Mouse (Mus musculus) heart, embryonic 14.5 days (tissue): ENCODE data around the gene Zdhhc20. TPM values are rescaled to one million over a fixed set of nuclear protein-coding genes. Genes with fewer than 3 reads are reported as not detected.
"Not testable (repeated sequence)": the region's sequence is repeated elsewhere in the genome, so short reads cannot be mapped to it uniquely, and the experiment has no call there.

Experiments used
- ATAC-seq: fragments of 200-750 bp; cut with Nextera tagmentation; 2 replicates; pipeline ENCODE4 v1.8.0; 2017; ENCODE audit warnings: low read depth, moderate TSS enrichment; ENCODE audit not compliant: insufficient number of reproducible peaks, insufficient read depth, low FRiP score
- H3K27ac ChIP-seq, 2 experiments: fragments of 200-500 bp in 1 of 2; fragments of 300-500 bp in 1 of 2; sonication (generic) in 1 of 2; replicated peaks in 1 of 2; 2 replicates each; pipeline ENCODE4 v1.5.1; 2012 to 2014; ENCODE audit warnings: low read depth in 2 of 2, low read length in 2 of 2, control low read depth in 1 of 2, mild to moderate bottlenecking in 1 of 2, mixed read lengths in 1 of 2; ENCODE audit not compliant: control insufficient read depth in 1 of 2, insufficient read depth in 1 of 2
- H3K27me3 ChIP-seq: fragments of 300-500 bp; sonication (generic); 2 replicates; pipeline ENCODE4 v1.6.1; 2014; ENCODE audit warnings: mild to moderate bottlenecking, low read length, control low read depth; ENCODE audit not compliant: control insufficient read depth, insufficient read depth
- H3K36me3 ChIP-seq: fragments of 300-500 bp; sonication (generic); 2 replicates; pipeline ENCODE4 v1.6.1; 2014; ENCODE audit warnings: mild to moderate bottlenecking, control low read depth, low read length, mixed read lengths; ENCODE audit not compliant: control insufficient read depth, insufficient read depth
- H3K4me1 ChIP-seq, 2 experiments: fragments of 200-500 bp in 1 of 2; fragments of 300-500 bp in 1 of 2; sonication (generic) in 1 of 2; 2 replicates each; pipeline ENCODE4 v1.6.1; 2012 to 2014; ENCODE audit warnings: low read length in 2 of 2, control low read depth in 1 of 2, mixed read lengths in 1 of 2; ENCODE audit not compliant: control insufficient read depth in 2 of 2, insufficient read depth in 2 of 2
- H3K4me2 ChIP-seq: fragments of 300-500 bp; sonication (generic); 2 replicates; pipeline ENCODE4 v1.6.1; 2014; ENCODE audit warnings: mild to moderate bottlenecking, low read length
- H3K4me3 ChIP-seq, 2 experiments: fragments of 200-500 bp in 1 of 2; fragments of 300-500 bp in 1 of 2; sonication (generic) in 1 of 2; 2 replicates each; pipeline ENCODE4 v1.5.1; 2012 to 2014; ENCODE audit warnings: low read length in 2 of 2, mild to moderate bottlenecking in 2 of 2, control low read depth in 1 of 2, low read depth in 1 of 2, moderate library complexity in 1 of 2; ENCODE audit not compliant: control insufficient read depth in 1 of 2, insufficient read depth in 1 of 2
- H3K9ac ChIP-seq: fragments of 300-500 bp; sonication (generic); 2 replicates; pipeline ENCODE4 v1.6.1; 2014; ENCODE audit warnings: mild to moderate bottlenecking, low read length
- H3K9me3 ChIP-seq: fragments of 300-500 bp; sonication (generic); 2 replicates; pipeline ENCODE4 v1.6.1; 2016; ENCODE audit warnings: low read length, control low read depth; ENCODE audit not compliant: control insufficient read depth
- WGBS: fragments of 180-500 bp; shearing (Covaris S2); extraction: QIAGEN DNeasy Blood & Tissue Kit; methylation state at CpG from one replicate; pipeline ENCODE4 v1.1.7; 2014; 5-methylcytosine and 5-hydroxymethylcytosine counted together
- polyA plus RNA-seq: library from polyadenylated mRNA; unstranded; fragments of >200 nt; fragmentation: Nextera tagmentation; extraction: Ambion mirVana; gene quantifications from 2 replicates; pipeline ENCODE4 v1.2.1, GENCODE M21; 2014

Gene Zdhhc20
- polyA plus RNA-seq, 1 experiment from 2014 or later: 38.0 TPM

DNA sequence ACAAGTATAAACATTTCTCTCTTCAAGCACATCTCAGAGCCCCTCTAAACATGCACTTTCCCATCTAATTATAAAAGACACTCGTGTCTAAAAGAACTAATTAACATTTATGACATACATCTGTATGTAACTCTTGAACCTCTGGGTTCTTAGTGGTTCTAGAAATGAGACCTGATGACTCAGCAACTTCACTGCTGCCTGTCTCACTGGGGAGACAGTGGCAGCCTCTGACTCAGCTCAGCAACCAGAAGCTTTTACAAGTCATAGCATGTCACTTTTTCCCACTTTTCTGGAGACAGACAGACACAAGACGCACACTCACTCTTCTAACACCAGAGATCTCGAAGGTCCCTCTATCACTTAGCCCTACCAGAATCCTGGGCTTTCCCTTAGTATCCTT, 39.7 kb downstream of the Zdhhc20 start:
- H3K27me3 ChIP-seq: no peaks in the 10 kb centered on the region
- WGBS: 82% methylated on average over 3 of the region's 3 CpGs
- no peak overlapping the region for H3K27ac ChIP-seq
- no peak overlapping the region for H3K9ac ChIP-seq
- no peak overlapping the region for H3K4me3 ChIP-seq
- H3K4me2 ChIP-seq: no peak overlapping the region
- no peaks in the 10 kb centered on the region for H3K4me1 ChIP-seq
- ATAC-seq: no peak
- H3K36me3 ChIP-seq: peaks cover 63% of the 10 kb centered on the region
- no peaks in the 10 kb centered on the region for H3K9me3 ChIP-seq

DNA sequence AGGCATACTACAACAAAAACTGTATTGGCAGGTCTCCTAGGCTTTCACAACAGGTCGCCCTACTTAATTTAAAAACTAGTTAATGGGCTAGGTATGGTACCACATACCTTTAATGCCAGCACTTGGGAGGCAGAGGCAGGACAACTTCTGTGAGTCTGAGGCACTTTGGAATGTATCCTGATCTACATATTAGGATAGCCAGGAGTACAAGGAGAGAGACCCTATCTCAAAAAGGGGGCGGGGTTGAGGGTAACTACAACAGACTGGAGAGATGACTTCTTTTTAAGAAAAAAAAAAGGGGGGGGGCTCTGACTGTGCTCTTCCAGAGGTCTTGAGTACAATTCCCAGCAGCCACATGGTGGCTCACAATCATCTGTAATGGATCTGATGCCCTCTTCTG, 41.4 kb downstream of the Zdhhc20 start:
- Histone ChIP-seq H3K4me3 (no peak overlapping the region), H3K27me3 (no peaks in the 10 kb centered on the region), H3K4me2 (no peak overlapping the region), H3K4me1 (no peaks in the 10 kb centered on the region), H3K9me3 (no peaks in the 10 kb centered on the region), H3K36me3 (peaks cover 70% of the 10 kb centered on the region), H3K27ac (no peak overlapping the region), H3K9ac (no peak overlapping the region)
- no peak for ATAC-seq
- WGBS: 95% methylated on average over 2 of the region's 2 CpGs

DNA sequence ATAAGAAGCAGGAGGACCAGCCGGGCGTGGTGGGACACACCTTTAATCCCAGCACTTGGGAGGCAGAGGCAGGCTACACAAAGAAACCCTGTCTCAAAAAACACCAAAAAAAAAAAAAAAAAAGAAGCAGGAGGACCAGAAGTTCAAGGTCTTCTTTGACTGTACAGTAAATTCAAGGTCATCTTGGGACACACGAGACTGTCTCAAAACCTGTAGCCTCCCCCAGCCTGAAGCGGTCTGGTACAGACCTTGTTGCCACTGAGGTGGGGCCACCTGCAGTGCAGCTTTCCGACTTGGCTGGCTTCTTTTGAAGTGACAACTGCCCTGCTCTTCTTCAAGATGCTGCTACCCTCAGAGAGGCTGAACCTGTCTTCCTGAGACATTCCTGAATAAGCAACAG, 42.0 kb downstream of the Zdhhc20 start:
- not testable (repeated sequence) for H3K27ac ChIP-seq, H3K4me2 ChIP-seq, H3K4me3 ChIP-seq, H3K9me3 ChIP-seq, H3K9ac ChIP-seq, H3K27me3 ChIP-seq, H3K4me1 ChIP-seq, ATAC-seq
- peaks cover 66% of the 10 kb centered on the region for H3K36me3 ChIP-seq
- WGBS: 84% methylated on average over 5 of the region's 5 CpGs

DNA sequence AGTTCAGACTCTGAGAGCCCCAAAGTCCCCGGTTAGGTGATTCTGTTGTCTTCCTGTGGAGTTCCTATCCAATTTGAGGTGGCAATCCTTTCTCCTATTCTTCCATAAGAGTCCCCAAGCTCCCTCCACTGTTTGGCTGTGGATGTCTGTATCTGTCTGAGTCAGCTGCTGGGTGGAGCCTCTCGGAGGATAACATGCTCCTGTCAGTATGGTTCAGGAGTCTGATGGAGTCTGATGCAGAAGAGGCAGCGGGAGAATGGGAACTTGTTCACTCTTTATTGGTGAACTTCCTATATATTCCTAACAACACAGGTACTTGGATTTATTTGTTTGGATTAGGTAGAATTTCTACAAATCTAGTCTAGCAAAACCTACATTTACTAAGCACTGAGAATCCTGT, 45.5 kb downstream of the Zdhhc20 start:
- Histone ChIP-seq H3K4me2 (no peak overlapping the region), H3K27me3 (no peaks in the 10 kb centered on the region), H3K4me1 (no peaks in the 10 kb centered on the region), H3K9ac (no peak overlapping the region), H3K36me3 (peaks cover 65% of the 10 kb centered on the region), H3K4me3 (no peak overlapping the region), H3K9me3 (no peaks in the 10 kb centered on the region), H3K27ac (no peak overlapping the region)
- WGBS: 79% methylated on average over 3 of the region's 3 CpGs
- ATAC-seq: no peak

DNA sequence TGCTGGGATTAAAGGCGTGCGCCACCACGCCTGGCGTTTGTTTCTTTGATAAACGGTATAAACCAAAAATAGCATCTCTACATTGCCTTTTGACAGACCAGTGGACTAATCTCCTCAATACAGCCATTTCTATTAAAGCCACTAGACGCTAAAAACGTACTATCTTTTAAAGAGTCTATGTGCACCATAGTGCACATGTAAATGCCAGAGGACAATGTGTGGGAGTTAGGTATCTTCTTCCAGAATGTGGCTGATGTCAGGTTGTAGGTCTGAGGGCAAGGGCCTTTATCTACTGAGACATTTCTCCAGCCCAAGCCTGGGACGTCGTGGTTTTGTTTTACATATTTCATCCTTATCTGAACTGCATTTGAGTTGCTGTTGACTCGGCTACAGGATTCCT, 54.9 kb downstream of the Zdhhc20 start:
- H3K27ac ChIP-seq: no peak overlapping the region
- no peak overlapping the region for H3K4me2 ChIP-seq
- ATAC-seq: no peak
- peaks cover 60% of the 10 kb centered on the region for H3K36me3 ChIP-seq
- H3K4me3 ChIP-seq: no peak overlapping the region
- H3K9ac ChIP-seq: no peak overlapping the region
- 75% methylated on average over 10 of the region's 10 CpGs for WGBS
- no peaks in the 10 kb centered on the region for H3K27me3 ChIP-seq
- no peaks in the 10 kb centered on the region for H3K4me1 ChIP-seq
- no peaks in the 10 kb centered on the region for H3K9me3 ChIP-seq

DNA sequence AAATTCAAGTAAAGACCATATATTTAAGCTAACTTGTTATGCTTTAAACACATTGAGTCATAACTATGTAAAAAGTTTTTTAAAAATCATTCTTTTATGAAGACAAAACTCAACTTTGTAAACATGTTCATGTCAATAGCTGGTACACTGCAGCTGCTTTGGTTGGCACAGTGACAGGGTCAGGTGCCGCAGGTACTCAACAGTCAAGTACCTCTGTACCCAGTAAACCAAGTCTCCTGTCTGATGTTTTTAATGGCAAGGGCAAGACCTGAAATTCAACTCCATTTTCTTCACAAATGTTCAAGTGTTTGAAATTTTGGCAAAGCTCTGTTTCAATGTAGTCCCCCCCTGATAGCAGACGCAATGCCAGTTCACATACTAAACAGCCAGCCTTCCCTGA, 56.5 kb downstream of the Zdhhc20 start:
- WGBS: 86% methylated on average over 2 of the region's 2 CpGs
- ATAC-seq: no peak
- H3K36me3 ChIP-seq: peaks cover 48% of the 10 kb centered on the region
- H3K27me3 ChIP-seq: no peaks in the 10 kb centered on the region
- H3K4me3 ChIP-seq: no peak overlapping the region
- H3K9me3 ChIP-seq: no peaks in the 10 kb centered on the region
- no peaks in the 10 kb centered on the region for H3K4me1 ChIP-seq
- no peak overlapping the region for H3K4me2 ChIP-seq
- H3K9ac ChIP-seq: no peak overlapping the region
- no peak overlapping the region for H3K27ac ChIP-seq

DNA sequence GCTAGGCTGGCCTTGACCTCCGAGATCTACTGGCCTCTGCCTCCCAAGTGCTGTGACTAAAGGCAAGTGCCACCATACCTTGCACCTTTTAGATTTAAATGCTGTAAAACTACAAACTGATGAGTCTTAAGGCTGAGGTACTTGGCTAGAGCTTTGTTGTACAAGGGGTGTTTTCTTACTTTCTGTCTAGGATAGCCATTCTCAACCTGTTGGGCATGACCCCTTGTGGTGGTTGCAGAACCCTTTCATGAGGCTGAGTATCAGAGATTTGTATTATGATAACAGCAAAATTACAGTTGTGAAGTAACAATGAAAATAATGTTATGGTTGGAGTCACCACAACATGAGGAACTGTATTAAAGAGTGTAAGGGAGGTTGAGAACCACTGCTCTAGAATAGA, 62.8 kb downstream of the Zdhhc20 start:
- H3K4me3 ChIP-seq: peak overlapping the region in 1 of 2 experiments; percentile 75; a peak in 3 of 4 replicates
- no peaks in the 10 kb centered on the region for H3K9me3 ChIP-seq
- ATAC-seq: no peak
- peak overlapping the region; percentile 80 for H3K4me2 ChIP-seq
- H3K36me3 ChIP-seq: peaks cover 9% of the 10 kb centered on the region
- peak overlapping the region; percentile 85 for H3K9ac ChIP-seq
- H3K4me1 ChIP-seq: peaks cover 0 to 9% of the 10 kb centered on the region in 2 experiments; a peak in 2 of 4 replicates
- WGBS: 54% methylated on average over 1 of the region's 1 CpGs
- H3K27me3 ChIP-seq: no peaks in the 10 kb centered on the region
- H3K27ac ChIP-seq: 0 out of 4 replicates have a peak overlapping the region, but pooled peaks of 1 of the 2 experiments have one; percentile 80
